8 mouse cellular contexts compared by ENCODE assay signal in genomic region chr17:45251034-45251730, GRCm38 (mm10).
DNase-seq lines count a peak whose midpoint lies in the region; ATAC-seq and TF ChIP-seq lines count a peak whose summit lies in the region.

No protein-coding gene starts in this region.

- H3K4me2 ChIP-seq in intestine, postnatal 0 days (replicated peaks; ENCODE audit: low read depth) = peak overlapping the region; percentile 27; the same call in 1 of the 2 replicates
- peak overlapping the region; percentile 47 for H3K4me2 ChIP-seq in midbrain, embryonic 12.5 days (replicated peaks)

- intact Hi-C loops in gastrocnemius, postnatal 36 days (cut with DNase I) = loop anchor here (5.0 kb wide), 3 partner anchors 121 to 989 kb away; no protein-coding TSS in a partner anchor
- intact Hi-C loops in left cerebral cortex, postnatal 25 days (cut with DNase I) = loop anchor here (5.0 kb wide), 3 partner anchors 514 to 989 kb away; no protein-coding TSS in a partner anchor

- H3K27ac ChIP-seq in cortical plate, adult 2 months (ENCODE audit: insufficient read depth, low read length) = no peak overlapping the region
- H3K27ac ChIP-seq in intestine, postnatal 0 days (ENCODE audit: low read depth, low read length) = no peak overlapping the region
- H3K27ac ChIP-seq in midbrain, embryonic 12.5 days (replicated peaks) = no peak overlapping the region

- peak; percentile 76 for TF ChIP-seq CTCF in cortical plate, adult 2 months (IDR thresholded peaks at IDR 0.05; ENCODE audit: extremely low read depth, insufficient read depth, low read length)
- TF ChIP-seq CTCF in intestine, postnatal 0 days (IDR thresholded peaks at IDR 0.05; ENCODE audit: low read depth) = peak; percentile 91

- no peak overlapping the region for H3K9ac ChIP-seq in intestine, postnatal 0 days (ENCODE audit: low read depth, low read length)
- H3K9ac ChIP-seq in midbrain, embryonic 12.5 days (replicated peaks) = no peak overlapping the region

- H3K27me3 ChIP-seq in intestine, postnatal 0 days (replicated peaks; ENCODE audit: control insufficient read depth, insufficient read depth, low read length) = no peaks in the 10 kb centered on the region
- peaks cover 23% of the 10 kb centered on the region; the same call in 1 of the 2 replicates for H3K27me3 ChIP-seq in midbrain, embryonic 12.5 days

- no peak for ATAC-seq in intestine, postnatal 0 days
- ATAC-seq in midbrain, embryonic 12.5 days (ENCODE audit: low FRiP score, low read depth) = peak; percentile 53
- ATAC-seq in erythroid progenitor cell, adult 5-6 weeks (replicated peaks; ENCODE audit: low FRiP score, poor library complexity, severe bottlenecking) = no peak

- no peaks in the 10 kb centered on the region for H3K9me3 ChIP-seq in intestine, postnatal 0 days (ENCODE audit: control insufficient read depth)
- no peaks in the 10 kb centered on the region for H3K9me3 ChIP-seq in midbrain, embryonic 12.5 days

- no peaks in the 10 kb centered on the region for H3K36me3 ChIP-seq in intestine, postnatal 0 days (ENCODE audit: control insufficient read depth, insufficient read depth)
- H3K36me3 ChIP-seq in midbrain, embryonic 12.5 days = no peaks in the 10 kb centered on the region

- peak; percentile 71 for DNase-seq in adrenal gland, adult 2 months
- peak; percentile 52 to 54 for DNase-seq in gastrocnemius, postnatal 36 days
- peak; percentile 71 to 78 for DNase-seq in left cerebral cortex, postnatal 25 days (ENCODE audit: low spot score in 2 of 2)
- DNase-seq in skeletal muscle tissue, adult 2 months (ENCODE audit: low read depth, low spot score) = peak; percentile 30

- no peak overlapping the region for H3K4me3 ChIP-seq in cortical plate, adult 2 months (ENCODE audit: insufficient read depth, low read length)
- H3K4me3 ChIP-seq in intestine, postnatal 0 days (ENCODE audit: low read depth, low read length) = no peak overlapping the region
- peak overlapping the region; percentile 26 for H3K4me3 ChIP-seq in midbrain, embryonic 12.5 days

- WGBS in intestine, postnatal 0 days = 39% methylated on average over 22 of the region's 22 CpGs
- WGBS in midbrain, embryonic 12.5 days = 27% methylated on average over 22 of the region's 22 CpGs

- H3K4me1 ChIP-seq in cortical plate, adult 2 months (ENCODE audit: control insufficient read depth, insufficient read depth, low read length) = no peaks in the 10 kb centered on the region
- H3K4me1 ChIP-seq in intestine, postnatal 0 days (replicated peaks; ENCODE audit: control insufficient read depth, insufficient read depth, low read length) = no peaks in the 10 kb centered on the region
- peaks cover 7% of the 10 kb centered on the region for H3K4me1 ChIP-seq in midbrain, embryonic 12.5 days

- no peak for TF ChIP-seq POLR2A in cortical plate, adult 2 months (IDR thresholded peaks at IDR 0.05; ENCODE audit: extremely low read depth, insufficient read depth, low read length)
